Mouse (Mus musculus) hindbrain, embryonic 15.5 days (tissue): ENCODE data around the gene Myo15b. TPM values are rescaled to one million over a fixed set of nuclear protein-coding genes. Genes with fewer than 3 reads are reported as not detected.

Experiments used
- ATAC-seq: fragments of 200-750 bp; cut with Nextera tagmentation; 2 replicates; pipeline ENCODE4 v1.8.0; 2017; ENCODE audit warnings: low read depth, moderate number of reproducible peaks, moderate TSS enrichment; ENCODE audit not compliant: low FRiP score
- H3K27ac ChIP-seq: fragments of 300-500 bp; sonication (generic); replicated peaks from 2 replicates; pipeline ENCODE4 v1.5.1; 2015; ENCODE audit warnings: mild to moderate bottlenecking, inconsistent platforms
- H3K27me3 ChIP-seq: fragments of 300-500 bp; sonication (generic); 2 replicates; pipeline ENCODE4 v1.6.1; 2015; ENCODE audit warnings: control low read depth, inconsistent platforms
- H3K36me3 ChIP-seq: fragments of 300-500 bp; sonication (generic); 2 replicates; pipeline ENCODE4 v1.6.1; 2015; ENCODE audit warnings: control low read depth, inconsistent platforms
- H3K4me1 ChIP-seq: fragments of 300-500 bp; sonication (generic); replicated peaks from 2 replicates; pipeline ENCODE4 v1.6.1; 2015; ENCODE audit warnings: control low read depth, inconsistent platforms
- H3K4me2 ChIP-seq: fragments of 300-500 bp; sonication (generic); 2 replicates; pipeline ENCODE4 v1.6.1; 2015; ENCODE audit warnings: moderate library complexity, mild to moderate bottlenecking, inconsistent platforms
- H3K4me3 ChIP-seq: fragments of 300-500 bp; sonication (generic); 2 replicates; pipeline ENCODE4 v1.5.1; 2015; ENCODE audit warnings: mild to moderate bottlenecking, inconsistent platforms
- H3K9ac ChIP-seq: fragments of 300-500 bp; sonication (generic); 2 replicates; pipeline ENCODE4 v1.6.1; 2015; ENCODE audit warnings: inconsistent platforms
- H3K9me3 ChIP-seq: fragments of 300-500 bp; sonication (generic); 2 replicates; pipeline ENCODE4 v1.6.1; 2016; ENCODE audit warnings: control low read depth, inconsistent platforms
- WGBS: fragments of 180-500 bp; shearing (Covaris S2); methylation state at CpG from one replicate; pipeline ENCODE4 v1.1.7; 2015; 5-methylcytosine and 5-hydroxymethylcytosine counted together
- polyA plus RNA-seq: library from polyadenylated mRNA; unstranded; fragments of >200 nt; fragmentation: Nextera tagmentation; extraction: Ambion mirVana; gene quantifications from 2 replicates; pipeline ENCODE4 v1.2.1, GENCODE M21; 2015

Myo15b gene
- polyA plus RNA-seq, 1 experiment from 2014 or later: 0.19 TPM

- 37% methylated on average over 6 of the region's 6 CpGs for WGBS
- no peaks in the 10 kb centered on the region for H3K9me3 ChIP-seq
- no peak overlapping the region for H3K4me2 ChIP-seq
- peaks cover 39% of the 10 kb centered on the region for H3K36me3 ChIP-seq
- H3K9ac ChIP-seq: no peak overlapping the region
- peaks cover 4% of the 10 kb centered on the region for H3K4me1 ChIP-seq
- no peak overlapping the region for H3K4me3 ChIP-seq
- no peaks in the 10 kb centered on the region for H3K27me3 ChIP-seq
- no peak overlapping the region for H3K27ac ChIP-seq
- no peak for ATAC-seq
Observed at GRCm38 (mm10) chr11:115939690-115940329, 81.6 kb downstream of the Myo15b start.

- Histone ChIP-seq H3K27me3 (no peaks in the 10 kb centered on the region), H3K4me2 (no peak overlapping the region), H3K4me1 (no peaks in the 10 kb centered on the region), H3K9ac (no peak overlapping the region), H3K9me3 (no peaks in the 10 kb centered on the region), H3K27ac (no peak overlapping the region), H3K4me3 (no peak overlapping the region), H3K36me3 (peaks cover 43% of the 10 kb centered on the region)
- no peak for ATAC-seq
- WGBS: 83% methylated on average over 7 of the region's 7 CpGs
Observed at GRCm38 (mm10) chr11:115941980-115942379, 83.8 kb downstream of the Myo15b start.

Other genes with a start within 250 kb of the Myo15b start
- 12.2 and 13.9 TPM in 2 replicates for gene Mif4gd, start 245.4 kb upstream of the Myo15b start, polyA plus RNA-seq
- gene Slc25a19, start 230.1 kb upstream of the Myo15b start, polyA plus RNA-seq: 43.6 and 47.1 TPM in 2 replicates
- 186 and 190 TPM in 2 replicates for gene Grb2, start 149.8 kb upstream of the Myo15b start, polyA plus RNA-seq
- gene Tmem94, start 93.0 kb upstream of the Myo15b start, polyA plus RNA-seq: 24.2 and 27.9 TPM in 2 replicates
- 9.9 and 12.2 TPM in 2 replicates for gene Caskin2, start 44.8 kb upstream of the Myo15b start, polyA plus RNA-seq
- gene Tsen54, start 43.7 kb upstream of the Myo15b start, polyA plus RNA-seq: 22.3 and 23.6 TPM in 2 replicates
- 1.3 TPM in 2 replicates for gene Llgl2, start 34.4 kb upstream of the Myo15b start, polyA plus RNA-seq
- gene Smim5, start 41.6 kb downstream of the Myo15b start, polyA plus RNA-seq: 1.9 and 2.2 TPM in 2 replicates
- gene Smim6, start 53.6 kb downstream of the Myo15b start, polyA plus RNA-seq: 0.93 and 1.1 TPM in 2 replicates
- 42.9 and 43.4 TPM in 2 replicates for gene Sap30bp, start 74.9 kb downstream of the Myo15b start, polyA plus RNA-seq
- 18.7 and 23.8 TPM in 2 replicates for gene Recql5, start 75.1 kb downstream of the Myo15b start, polyA plus RNA-seq
- 1.7 and 1.9 TPM in 2 replicates for gene Itgb4, start 116.3 kb downstream of the Myo15b start, polyA plus RNA-seq
- 62.5 and 70.9 TPM in 2 replicates for gene Galk1, start 154.3 kb downstream of the Myo15b start, polyA plus RNA-seq
- 1,686 and 1,716 TPM in 2 replicates for gene H3f3b, start 169.6 kb downstream of the Myo15b start, polyA plus RNA-seq
- 32.1 and 37.0 TPM in 2 replicates for gene Unk, start 171.9 kb downstream of the Myo15b start, polyA plus RNA-seq
- gene Unc13d, start 219.6 kb downstream of the Myo15b start, polyA plus RNA-seq: 1.0 and 1.6 TPM in 2 replicates
- gene Wbp2, start 228.6 kb downstream of the Myo15b start, polyA plus RNA-seq: 149 and 196 TPM in 2 replicates